Mouse (Mus musculus): ENCODE measurements around the gene Tspan3. TPM values are rescaled to one million over a fixed set of nuclear protein-coding genes. Genes with fewer than 3 reads are reported as not detected.

Gene Tspan3
- polyA plus RNA-seq, 1 experiment from 2014 or later: 533 TPM

GRCm38 (mm10) chr9:56126453-56127173 is 38.7 kb downstream of the Tspan3 start:
- WGBS: 92% methylated on average over 16 of the region's 16 CpGs
- Histone ChIP-seq H3K9me3 (ENCODE audit: control insufficient read depth, low read length) (no peaks in the 10 kb centered on the region), H3K4me3 (ENCODE audit: low read length) (no peak overlapping the region), H3K36me3 (ENCODE audit: control insufficient read depth, insufficient read depth, low read length) (peaks cover 35% of the 10 kb centered on the region), H3K27me3 (ENCODE audit: control insufficient read depth, insufficient read depth, low read length) (no peaks in the 10 kb centered on the region), H3K9ac (ENCODE audit: low read depth, low read length) (no peak overlapping the region), H3K27ac (ENCODE audit: low read depth, low read length) (no peak overlapping the region), H3K4me1 (ENCODE audit: control insufficient read depth, insufficient read depth, low read length) (no peaks in the 10 kb centered on the region), H3K4me2 (replicated peaks; ENCODE audit: low read depth, low read length) (no peak overlapping the region)
- ATAC-seq (ENCODE audit: low FRiP score, low TSS enrichment): no peak

DNA sequence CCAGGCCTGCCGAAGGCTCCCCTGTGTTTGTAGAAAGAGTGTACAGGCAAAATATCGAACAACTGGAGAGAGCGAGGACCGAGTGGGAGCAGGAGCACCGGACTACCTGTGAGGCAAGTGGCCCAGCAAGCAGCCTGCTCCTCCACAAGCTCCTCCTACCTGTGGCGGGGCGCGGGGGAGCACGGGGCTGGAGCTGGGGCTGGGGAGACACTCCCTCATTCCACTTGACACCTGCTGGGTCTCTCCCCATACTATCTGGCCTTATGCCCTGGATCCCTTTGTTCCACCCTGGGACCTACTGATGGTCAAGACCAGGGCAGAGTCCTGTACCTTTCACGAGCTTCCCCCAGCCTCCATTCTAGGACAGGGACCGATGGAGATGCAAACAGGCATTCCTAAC is 40.7 kb downstream of the Tspan3 start:
- 16% methylated on average over 11 of the region's 11 CpGs for WGBS
- no peak overlapping the region for H3K4me2 ChIP-seq (replicated peaks; ENCODE audit: low read depth, low read length)

DNA sequence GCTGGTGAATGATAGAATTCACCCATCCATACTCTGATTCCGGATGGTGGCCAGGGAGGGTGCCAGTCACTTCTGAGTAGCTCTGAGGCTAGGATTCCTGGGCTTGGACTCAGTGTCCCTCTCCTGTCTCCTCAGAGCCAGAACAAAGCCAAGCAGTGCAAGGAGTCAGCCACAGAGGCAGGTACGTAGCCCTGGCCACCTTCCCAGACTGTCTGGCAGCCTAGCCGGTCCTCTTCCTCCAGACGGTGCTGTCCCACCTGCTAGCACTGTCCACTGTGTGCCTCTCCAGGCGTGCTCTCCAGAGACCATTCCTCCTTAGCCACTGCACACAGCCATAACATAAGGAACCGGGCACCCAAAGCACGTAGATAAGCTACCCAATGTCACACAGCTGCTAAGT is 41.7 kb downstream of the Tspan3 start:
- H3K9me3 ChIP-seq (ENCODE audit: control insufficient read depth, low read length): no peaks in the 10 kb centered on the region
- H3K4me1 ChIP-seq (ENCODE audit: control insufficient read depth, insufficient read depth, low read length): no peaks in the 10 kb centered on the region
- H3K4me2 ChIP-seq (replicated peaks; ENCODE audit: low read depth, low read length): no peak overlapping the region
- no peaks in the 10 kb centered on the region for H3K27me3 ChIP-seq (ENCODE audit: control insufficient read depth, insufficient read depth, low read length)
- WGBS: 75% methylated on average over 7 of the region's 7 CpGs
- ATAC-seq (ENCODE audit: low FRiP score, low TSS enrichment): no peak
- peaks cover 14% of the 10 kb centered on the region for H3K36me3 ChIP-seq (ENCODE audit: control insufficient read depth, insufficient read depth, low read length)
- no peak overlapping the region for H3K9ac ChIP-seq (ENCODE audit: low read depth, low read length)
- H3K4me3 ChIP-seq (ENCODE audit: low read length): no peak overlapping the region
- H3K27ac ChIP-seq (ENCODE audit: low read depth, low read length): no peak overlapping the region

More for the DNA sequence above, 40.7 kb downstream of the Tspan3 start:
- Histone ChIP-seq H3K27me3 (ENCODE audit: control insufficient read depth, insufficient read depth, low read length) (no peaks in the 10 kb centered on the region), H3K9me3 (ENCODE audit: control insufficient read depth, low read length) (no peaks in the 10 kb centered on the region), H3K36me3 (ENCODE audit: control insufficient read depth, insufficient read depth, low read length) (peaks cover 23% of the 10 kb centered on the region), H3K27ac (ENCODE audit: low read depth, low read length) (no peak overlapping the region), H3K4me3 (ENCODE audit: low read length) (no peak overlapping the region), H3K9ac (ENCODE audit: low read depth, low read length) (0 out of 2 replicates have a peak overlapping the region, but pooled peaks have one; percentile 18), H3K4me1 (ENCODE audit: control insufficient read depth, insufficient read depth, low read length) (no peaks in the 10 kb centered on the region)
- no peak for ATAC-seq (ENCODE audit: low FRiP score, low TSS enrichment)

GRCm38 (mm10) chr9:56122973-56123372 is 42.3 kb downstream of the Tspan3 start:
- Histone ChIP-seq H3K36me3 (ENCODE audit: control insufficient read depth, insufficient read depth, low read length) (peaks cover 7% of the 10 kb centered on the region), H3K4me3 (ENCODE audit: low read length) (no peak overlapping the region), H3K27ac (ENCODE audit: low read depth, low read length) (no peak overlapping the region), H3K9me3 (ENCODE audit: control insufficient read depth, low read length) (no peaks in the 10 kb centered on the region), H3K4me2 (replicated peaks; ENCODE audit: low read depth, low read length) (no peak overlapping the region), H3K4me1 (ENCODE audit: control insufficient read depth, insufficient read depth, low read length) (no peaks in the 10 kb centered on the region), H3K27me3 (ENCODE audit: control insufficient read depth, insufficient read depth, low read length) (no peaks in the 10 kb centered on the region), H3K9ac (ENCODE audit: low read depth, low read length) (no peak overlapping the region)
- 42% methylated on average over 8 of the region's 8 CpGs for WGBS
- ATAC-seq (ENCODE audit: low FRiP score, low TSS enrichment): peak; percentile 18; the same call in 1 of the 2 replicates

GRCm38 (mm10) chr9:56121097-56121496 is 44.2 kb downstream of the Tspan3 start:
- H3K4me1 ChIP-seq (ENCODE audit: control insufficient read depth, insufficient read depth, low read length): no peaks in the 10 kb centered on the region
- H3K4me2 ChIP-seq (replicated peaks; ENCODE audit: low read depth, low read length): no peak overlapping the region
- ATAC-seq (ENCODE audit: low FRiP score, low TSS enrichment): no peak; the same call in 1 of the 2 replicates
- H3K9ac ChIP-seq (ENCODE audit: low read depth, low read length): no peak overlapping the region
- WGBS: 23% methylated on average over 7 of the region's 7 CpGs
- no peak overlapping the region for H3K27ac ChIP-seq (ENCODE audit: low read depth, low read length)
- no peak overlapping the region for H3K4me3 ChIP-seq (ENCODE audit: low read length)
- no peaks in the 10 kb centered on the region for H3K9me3 ChIP-seq (ENCODE audit: control insufficient read depth, low read length)
- no peaks in the 10 kb centered on the region for H3K27me3 ChIP-seq (ENCODE audit: control insufficient read depth, insufficient read depth, low read length)
- no peaks in the 10 kb centered on the region for H3K36me3 ChIP-seq (ENCODE audit: control insufficient read depth, insufficient read depth, low read length)

DNA sequence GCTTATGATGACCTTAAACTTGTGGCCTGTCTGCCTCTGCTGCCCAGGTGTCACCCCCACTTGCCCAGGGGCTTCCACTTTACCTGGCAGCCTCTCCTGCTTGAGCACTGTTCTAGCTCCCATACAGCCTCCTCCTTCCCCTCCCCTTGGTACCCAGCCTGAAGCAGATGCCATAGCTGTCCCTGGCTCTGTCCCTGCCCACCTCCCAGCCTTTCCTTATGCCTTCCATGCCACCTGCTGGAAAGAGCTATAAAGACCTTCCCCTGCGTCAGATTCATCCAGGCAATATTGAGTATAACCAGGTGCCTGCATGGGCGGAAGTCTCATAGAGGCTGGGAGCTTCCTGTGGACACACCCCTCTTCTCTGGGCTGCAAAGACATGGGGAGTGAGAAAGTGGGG is 45.6 kb downstream of the Tspan3 start:
- no peaks in the 10 kb centered on the region for H3K36me3 ChIP-seq (ENCODE audit: control insufficient read depth, insufficient read depth, low read length)
- WGBS: 64% methylated on average over 2 of the region's 2 CpGs
- no peak overlapping the region for H3K4me2 ChIP-seq (replicated peaks; ENCODE audit: low read depth, low read length)
- no peak overlapping the region for H3K27ac ChIP-seq (ENCODE audit: low read depth, low read length)
- H3K27me3 ChIP-seq (ENCODE audit: control insufficient read depth, insufficient read depth, low read length): no peaks in the 10 kb centered on the region
- no peaks in the 10 kb centered on the region for H3K4me1 ChIP-seq (ENCODE audit: control insufficient read depth, insufficient read depth, low read length)
- no peak overlapping the region for H3K4me3 ChIP-seq (ENCODE audit: low read length)
- no peaks in the 10 kb centered on the region for H3K9me3 ChIP-seq (ENCODE audit: control insufficient read depth, low read length)
- ATAC-seq (ENCODE audit: low FRiP score, low TSS enrichment): no peak
- H3K9ac ChIP-seq (ENCODE audit: low read depth, low read length): no peak overlapping the region

DNA sequence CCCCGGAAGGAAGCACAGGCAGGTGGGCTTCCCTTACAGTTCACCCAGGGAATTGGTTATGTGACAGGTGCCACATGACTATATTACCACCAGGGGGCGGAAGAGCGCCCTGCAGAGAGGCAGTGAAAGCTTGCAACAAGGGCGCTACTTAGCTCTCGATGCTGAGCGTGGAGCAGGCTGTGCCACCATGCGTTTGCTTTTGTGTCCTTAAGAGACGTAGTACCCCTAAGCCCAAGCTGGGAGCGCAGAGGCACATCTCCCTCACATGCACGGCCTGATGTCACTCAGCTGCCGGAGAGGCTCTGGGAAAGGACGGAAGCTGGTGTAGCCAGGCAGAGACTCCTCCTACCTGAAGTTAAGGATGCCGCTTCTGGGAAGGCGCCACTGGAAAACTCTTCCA is 46.7 kb downstream of the Tspan3 start:
- 0 out of 2 replicates have a peak, but pooled peaks have one; percentile 22 for ATAC-seq (ENCODE audit: low FRiP score, low TSS enrichment)
- Histone ChIP-seq H3K4me2 (replicated peaks; ENCODE audit: low read depth, low read length) (peak overlapping the region; percentile 69), H3K27me3 (ENCODE audit: control insufficient read depth, insufficient read depth, low read length) (no peaks in the 10 kb centered on the region)

DNA sequence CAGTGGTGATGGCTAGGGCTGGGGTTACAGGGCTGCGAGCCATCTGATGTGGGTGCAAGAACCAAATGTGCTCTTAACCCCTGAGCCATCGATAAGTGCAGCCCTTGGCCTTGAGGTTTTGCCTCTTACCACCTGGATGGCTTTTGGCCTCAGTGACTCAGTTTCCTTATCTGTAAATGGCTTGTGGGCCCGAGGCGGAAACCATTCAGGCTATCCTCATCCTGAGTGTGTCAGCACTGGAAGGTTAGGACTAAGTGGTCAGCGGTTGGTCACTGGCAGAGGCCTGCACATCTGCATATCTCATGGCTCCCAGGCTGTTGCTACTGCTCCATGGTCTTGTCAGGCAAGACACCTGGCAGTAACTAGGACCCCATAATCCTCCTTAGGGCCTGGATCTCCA is 47.2 kb downstream of the Tspan3 start:
- WGBS: 85% methylated on average over 5 of the region's 5 CpGs
- Histone ChIP-seq H3K9me3 (ENCODE audit: control insufficient read depth, low read length) (no peaks in the 10 kb centered on the region), H3K4me1 (ENCODE audit: control insufficient read depth, insufficient read depth, low read length) (no peaks in the 10 kb centered on the region), H3K9ac (ENCODE audit: low read depth, low read length) (no peak overlapping the region), H3K36me3 (ENCODE audit: control insufficient read depth, insufficient read depth, low read length) (no peaks in the 10 kb centered on the region), H3K27ac (ENCODE audit: low read depth, low read length) (no peak overlapping the region), H3K4me2 (replicated peaks; ENCODE audit: low read depth, low read length) (no peak overlapping the region; the same call in 1 of the 2 replicates), H3K4me3 (ENCODE audit: low read length) (no peak overlapping the region), H3K27me3 (ENCODE audit: control insufficient read depth, insufficient read depth, low read length) (no peaks in the 10 kb centered on the region)
- ATAC-seq (ENCODE audit: low FRiP score, low TSS enrichment): no peak

More for the DNA sequence above, 46.7 kb downstream of the Tspan3 start:
- 3% methylated on average over 14 of the region's 14 CpGs for WGBS
- H3K9me3 ChIP-seq (ENCODE audit: control insufficient read depth, low read length): no peaks in the 10 kb centered on the region
- no peaks in the 10 kb centered on the region for H3K4me1 ChIP-seq (ENCODE audit: control insufficient read depth, insufficient read depth, low read length)
- peak overlapping the region; percentile 34 for H3K4me3 ChIP-seq (ENCODE audit: low read length)
- no peaks in the 10 kb centered on the region for H3K36me3 ChIP-seq (ENCODE audit: control insufficient read depth, insufficient read depth, low read length)
- H3K27ac ChIP-seq (ENCODE audit: low read depth, low read length): no peak overlapping the region
- peak overlapping the region; percentile 49 for H3K9ac ChIP-seq (ENCODE audit: low read depth, low read length)

- no peak for ATAC-seq (ENCODE audit: low FRiP score, low TSS enrichment)
- Histone ChIP-seq H3K9ac (ENCODE audit: low read depth, low read length) (no peak overlapping the region), H3K4me2 (replicated peaks; ENCODE audit: low read depth, low read length) (no peak overlapping the region), H3K27ac (ENCODE audit: low read depth, low read length) (no peak overlapping the region), H3K4me3 (ENCODE audit: low read length) (no peak overlapping the region), H3K4me1 (ENCODE audit: control insufficient read depth, insufficient read depth, low read length) (peaks cover 4% of the 10 kb centered on the region; the same call in 1 of the 2 replicates), H3K9me3 (ENCODE audit: control insufficient read depth, low read length) (no peaks in the 10 kb centered on the region), H3K36me3 (ENCODE audit: control insufficient read depth, insufficient read depth, low read length) (no peaks in the 10 kb centered on the region), H3K27me3 (ENCODE audit: control insufficient read depth, insufficient read depth, low read length) (no peaks in the 10 kb centered on the region)
- 71% methylated on average over 5 of the region's 5 CpGs for WGBS
Measured at GRCm38 (mm10) chr9:56108174-56108573, 57.1 kb downstream of the Tspan3 start.

Data from kidney, embryonic 14.5 days (tissue).